Mouse (Mus musculus) bone marrow, adult 2 months (tissue): ENCODE measurements around the gene Slc39a3.

ENCODE experiments used
- CTCF ChIP-seq: fragments of 200-500 bp; IDR thresholded peaks from 2 replicates; pipeline ENCODE4 v1.5.1; 2011; ENCODE audit warnings: low read length, control low read depth; ENCODE audit not compliant: control insufficient read depth, insufficient read depth
- POLR2A ChIP-seq: fragments of 200-500 bp; IDR thresholded peaks from 2 replicates; pipeline ENCODE4 v1.6.1; 2011; ENCODE audit warnings: low read depth, mild to moderate bottlenecking, control low read depth, low read length, borderline replicate concordance; ENCODE audit not compliant: control insufficient read depth

DNA sequence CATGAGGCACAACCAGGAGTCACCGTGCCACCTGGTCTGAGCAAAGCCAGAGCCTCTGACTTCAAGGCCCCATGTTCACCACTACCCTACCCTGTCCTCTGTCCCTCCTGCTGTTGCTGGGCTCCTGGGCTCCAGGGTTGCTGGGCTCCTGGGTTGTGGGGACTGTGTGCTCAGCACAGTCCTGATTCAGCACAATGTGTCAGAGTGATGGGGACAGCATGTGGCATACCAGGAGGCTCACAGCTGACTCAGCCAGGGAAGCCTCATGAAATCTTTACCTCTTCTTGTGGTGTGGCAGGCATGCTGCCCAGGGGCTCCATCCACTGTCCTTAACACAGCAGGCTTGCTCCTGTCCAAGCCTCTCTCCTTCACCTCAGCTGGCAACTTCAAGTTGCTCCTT lies 45.3 kb downstream of the Slc39a3 start:
- TF ChIP-seq CTCF (no peak), POLR2A (no peak)
